Mouse (Mus musculus) limb, embryonic 10.5 days (tissue): Measurements from ENCODE around the gene Rcc1. TPM values are rescaled to one million over a fixed set of nuclear protein-coding genes. Genes with fewer than 3 reads are reported as not detected.

Source experiments
- polyA plus RNA-seq: library from polyadenylated mRNA; unstranded; fragments of >200 nt; fragmentation: Nextera tagmentation; extraction: Ambion mirVana; gene quantifications from 2 replicates; pipeline ENCODE4 v1.2.1, GENCODE M21; 2016

The Rcc1 gene
- polyA plus RNA-seq, 1 experiment from 2014 or later: 162 TPM

Other genes starting within 250 kb of the Rcc1 start
- 0.16 and 0.19 TPM in 2 replicates for gene Oprd1, start 209.1 kb downstream of the Rcc1 start, polyA plus RNA-seq
- gene Ythdf2, start 141.3 kb downstream of the Rcc1 start, polyA plus RNA-seq: 151 TPM in 2 replicates
- 48.2 and 49.0 TPM in 2 replicates for gene Gmeb1, start 92.0 kb downstream of the Rcc1 start, polyA plus RNA-seq
- gene Taf12, start 79.2 kb downstream of the Rcc1 start, polyA plus RNA-seq: 60.9 and 62.9 TPM in 2 replicates
- 0.68 and 1.4 TPM in 2 replicates for gene Rab42, start 50.2 kb downstream of the Rcc1 start, polyA plus RNA-seq
- gene Trnau1ap, start 24.1 kb downstream of the Rcc1 start, polyA plus RNA-seq: 89.2 and 90.1 TPM in 2 replicates
- gene Phactr4, start 68.9 kb upstream of the Rcc1 start, polyA plus RNA-seq: 22.8 and 27.9 TPM in 2 replicates
- 37.2 and 40.6 TPM in 2 replicates for gene Med18, start 110.3 kb upstream of the Rcc1 start, polyA plus RNA-seq
- gene Sesn2, start 156.9 kb upstream of the Rcc1 start, polyA plus RNA-seq: 10.9 and 11.7 TPM in 2 replicates
- 1,005 and 1,007 TPM in 2 replicates for gene Atpif1, start 180.1 kb upstream of the Rcc1 start, polyA plus RNA-seq
- gene Dnajc8, start 181.9 kb upstream of the Rcc1 start, polyA plus RNA-seq: 213 and 229 TPM in 2 replicates
- gene Ptafr, start 210.5 kb upstream of the Rcc1 start, polyA plus RNA-seq: 0.20 and 0.25 TPM in 2 replicates